ENCODE assay signal across 13 mouse cellular contexts in genomic region chr7:4655916-4656315, GRCm38 (mm10). TPM values are rescaled to one million over a fixed set of nuclear protein-coding genes. Genes with fewer than 3 reads are reported as not detected.
DNase-seq lines count a peak whose midpoint lies in the region; ATAC-seq and TF ChIP-seq lines count a peak whose summit lies in the region.
"Had no signal": no experiment of that assay in that cellular context is flagged by ENCODE, and none has a peak within 500 bp of the region (broad histone marks: within the 10 kb centered on the region; RNA-seq: fewer than 3 reads in every experiment).

No protein-coding gene starts in this region.

- H3K4me3 ChIP-seq in heart, embryonic 16.5 days (ENCODE audit: low read length) = no peak overlapping the region
- no peak overlapping the region for H3K4me3 ChIP-seq in heart, embryonic 10.5 days
- no peak overlapping the region for H3K4me3 ChIP-seq in midbrain, embryonic 13.5 days (replicated peaks)
- no peak overlapping the region for H3K4me3 ChIP-seq in midbrain, embryonic 11.5 days (ENCODE audit: low read depth, low read length)
- H3K4me3 ChIP-seq in brown adipose tissue, adult 24 weeks (ENCODE audit: insufficient read depth, low read depth, low read length) = no peak overlapping the region
- no peak overlapping the region for H3K4me3 ChIP-seq in small intestine, adult 2 months (ENCODE audit: low read depth, low read length)

- no peak for TF ChIP-seq CTCF in small intestine, adult 2 months (IDR thresholded peaks at IDR 0.05; ENCODE audit: extremely low read depth, insufficient read length, insufficient replicate concordance, low read depth, low read length)

- H3K9me3 ChIP-seq in heart, embryonic 16.5 days (replicated peaks; ENCODE audit: control insufficient read depth, low read length) = no peaks in the 10 kb centered on the region
- no peaks in the 10 kb centered on the region for H3K9me3 ChIP-seq in heart, embryonic 10.5 days
- H3K9me3 ChIP-seq in midbrain, embryonic 13.5 days = no peaks in the 10 kb centered on the region
- no peaks in the 10 kb centered on the region for H3K9me3 ChIP-seq in midbrain, embryonic 11.5 days (ENCODE audit: control insufficient read depth, low read length)
- H3K9me3 ChIP-seq: heart, embryonic 12.5 days had no signal

- WGBS in heart, embryonic 16.5 days = 86% methylated on average over 1 of the region's 1 CpGs
- WGBS in heart, embryonic 10.5 days = 76% methylated on average over 1 of the region's 1 CpGs
- WGBS in midbrain, embryonic 13.5 days = 92% methylated on average over 1 of the region's 1 CpGs
- WGBS in midbrain, embryonic 11.5 days = 76% methylated on average over 1 of the region's 1 CpGs
- 28% methylated on average over 1 of the region's 1 CpGs for WGBS in small intestine, adult 2 months

- ATAC-seq in heart, embryonic 16.5 days (replicated peaks; ENCODE audit: extremely low read depth, insufficient read depth, low FRiP score) = no peak
- ATAC-seq in midbrain, embryonic 13.5 days = no peak
- no peak for ATAC-seq in midbrain, embryonic 11.5 days (ENCODE audit: low FRiP score)
- ATAC-seq: midbrain, embryonic 16.5 days had no signal

- no peak for DNase-seq in heart, embryonic 10.5 days (ENCODE audit: low spot score)
- no peak for DNase-seq in midbrain, embryonic 11.5 days (ENCODE audit: low spot score, missing footprints)
- DNase-seq in T-cell, adult 2 months (ENCODE audit: low spot score) = no peak
- no peak for DNase-seq in left cerebral cortex, adult 18-20 months (ENCODE audit: low spot score in 2 of 2)
- DNase-seq: lung, adult 2 months had no signal

- no peak for TF ChIP-seq POLR2A in small intestine, adult 2 months (IDR thresholded peaks at IDR 0.05; ENCODE audit: low read depth, low read length)

- peaks cover 62% of the 10 kb centered on the region for H3K4me1 ChIP-seq in heart, embryonic 16.5 days (ENCODE audit: control insufficient read depth, insufficient read depth, low read length)
- peaks cover 67% of the 10 kb centered on the region for H3K4me1 ChIP-seq in heart, embryonic 10.5 days
- peaks cover 68% of the 10 kb centered on the region for H3K4me1 ChIP-seq in midbrain, embryonic 13.5 days (replicated peaks)
- peaks cover 23% of the 10 kb centered on the region for H3K4me1 ChIP-seq in midbrain, embryonic 11.5 days (ENCODE audit: control insufficient read depth, insufficient read depth, low read length)
- peaks cover 41% of the 10 kb centered on the region for H3K4me1 ChIP-seq in brown adipose tissue, adult 24 weeks (ENCODE audit: control insufficient read depth, insufficient read depth, insufficient read length, low read length)
- H3K4me1 ChIP-seq in small intestine, adult 2 months (ENCODE audit: control insufficient read depth, insufficient read depth, insufficient read length, low read length) = peaks cover 42% of the 10 kb centered on the region; the same call in 1 of the 2 replicates

- peak overlapping the region; percentile 51; the same call in 1 of the 2 replicates for H3K27ac ChIP-seq in heart, embryonic 16.5 days (ENCODE audit: low read length)
- no peak overlapping the region for H3K27ac ChIP-seq in heart, embryonic 10.5 days
- no peak overlapping the region for H3K27ac ChIP-seq in midbrain, embryonic 13.5 days
- no peak overlapping the region for H3K27ac ChIP-seq in midbrain, embryonic 11.5 days (ENCODE audit: low read depth, low read length)
- peak overlapping the region; percentile 8; the same call in 1 of the 2 replicates for H3K27ac ChIP-seq in brown adipose tissue, adult 24 weeks (replicated peaks; ENCODE audit: low read depth, low read length)
- H3K27ac ChIP-seq in small intestine, adult 2 months (ENCODE audit: insufficient read depth, low read depth, low read length) = 0 out of 2 replicates have a peak overlapping the region, but pooled peaks have one; percentile 47

- peaks cover 7% of the 10 kb centered on the region for H3K36me3 ChIP-seq in heart, embryonic 16.5 days (ENCODE audit: control insufficient read depth, insufficient read depth)
- H3K36me3 ChIP-seq in heart, embryonic 10.5 days = peaks cover 10% of the 10 kb centered on the region; the same call in 1 of the 2 replicates
- peaks cover 20% of the 10 kb centered on the region for H3K36me3 ChIP-seq in midbrain, embryonic 13.5 days
- no peaks in the 10 kb centered on the region; the same call in 1 of the 2 replicates for H3K36me3 ChIP-seq in midbrain, embryonic 11.5 days (ENCODE audit: control insufficient read depth, insufficient read depth, low read length)
- peaks cover 14% of the 10 kb centered on the region for H3K36me3 ChIP-seq in small intestine, adult 2 months (ENCODE audit: control insufficient read depth, insufficient read depth, low read length)

- no peaks in the 10 kb centered on the region for H3K27me3 ChIP-seq in heart, embryonic 16.5 days (ENCODE audit: control insufficient read depth, insufficient read depth, low read length)
- H3K27me3 ChIP-seq in heart, embryonic 10.5 days (ENCODE audit: insufficient read depth, poor library complexity, severe bottlenecking) = no peaks in the 10 kb centered on the region
- H3K27me3 ChIP-seq in midbrain, embryonic 13.5 days = no peaks in the 10 kb centered on the region
- H3K27me3 ChIP-seq in midbrain, embryonic 11.5 days (ENCODE audit: control insufficient read depth, insufficient read depth, low read length) = no peaks in the 10 kb centered on the region
- H3K27me3 ChIP-seq in small intestine, adult 2 months (ENCODE audit: control insufficient read depth, insufficient read depth, low read length) = no peaks in the 10 kb centered on the region
- H3K27me3 ChIP-seq: heart, embryonic 12.5 days had no signal

- H3K9ac ChIP-seq in heart, embryonic 16.5 days (ENCODE audit: low read length) = no peak overlapping the region
- H3K9ac ChIP-seq in midbrain, embryonic 13.5 days (replicated peaks) = no peak overlapping the region
- H3K9ac ChIP-seq in midbrain, embryonic 11.5 days (ENCODE audit: low read length) = no peak overlapping the region
- H3K9ac ChIP-seq: heart, embryonic 12.5 days had no signal

- peak overlapping the region; percentile 80 for H3K4me2 ChIP-seq in heart, embryonic 16.5 days (ENCODE audit: low read depth, low read length)
- peak overlapping the region; percentile 98 for H3K4me2 ChIP-seq in midbrain, embryonic 13.5 days (replicated peaks)
- H3K4me2 ChIP-seq in midbrain, embryonic 11.5 days = no peak overlapping the region

RNA-seq across cellular contexts. Expression of gene Ppp6r1, which starts 2.9 kb away (rescaled TPM):
- polyA plus RNA-seq in heart, embryonic 16.5 days (2015; fragmentation: Nextera tagmentation; extraction: Ambion mirVana) = 4.9 and 5.8 TPM in 2 replicates
- 8.7 and 16.0 TPM in 2 replicates for polyA plus RNA-seq in heart, embryonic 10.5 days (2016; fragmentation: Nextera tagmentation; extraction: Ambion mirVana)
- 9.2 and 11.4 TPM in 2 replicates for polyA plus RNA-seq in midbrain, embryonic 13.5 days (2015; fragmentation: Nextera tagmentation; extraction: Ambion mirVana)
- 4.4 and 6.1 TPM in 2 replicates for polyA plus RNA-seq in midbrain, embryonic 11.5 days (2014; fragmentation: Nextera tagmentation; extraction: Ambion mirVana)
- 31.0 and 46.4 TPM in 2 replicates for polyA plus RNA-seq in brown adipose tissue, adult 24 weeks (2012; ENCODE audit: insufficient read depth, insufficient read length, missing spikeins)
- polyA plus RNA-seq in small intestine, adult 2 months (2012; rRNA removed) = 69.9 and 142 TPM in 2 replicates
- 100 to 1,000 TPM; 129 to 135 TPM for total RNA-seq in left cerebral cortex, adult 18-20 months (2021)

RNA-seq across cellular contexts. Expression of gene Tmem86b, which starts 24.7 kb away (rescaled TPM):
- 1.0 and 1.5 TPM in 2 replicates for polyA plus RNA-seq in heart, embryonic 16.5 days (2015; fragmentation: Nextera tagmentation; extraction: Ambion mirVana)
- 2.8 and 4.4 TPM in 2 replicates for polyA plus RNA-seq in heart, embryonic 10.5 days (2016; fragmentation: Nextera tagmentation; extraction: Ambion mirVana)
- 3.8 and 3.9 TPM in 2 replicates for polyA plus RNA-seq in midbrain, embryonic 13.5 days (2015; fragmentation: Nextera tagmentation; extraction: Ambion mirVana)
- 2.4 and 3.6 TPM in 2 replicates for polyA plus RNA-seq in midbrain, embryonic 11.5 days (2014; fragmentation: Nextera tagmentation; extraction: Ambion mirVana)
- polyA plus RNA-seq in brown adipose tissue, adult 24 weeks (2012; ENCODE audit: insufficient read depth, insufficient read length, missing spikeins) = 1.0 and 2.2 TPM in 2 replicates
- 65.5 and 261 TPM in 2 replicates for polyA plus RNA-seq in small intestine, adult 2 months (2012; rRNA removed)
- total RNA-seq in left cerebral cortex, adult 18-20 months (2021) = 10 to 100 TPM; 13.9 to 16.7 TPM

RNA-seq across cellular contexts. Expression of gene Hspbp1, which starts 29.0 kb away (rescaled TPM):
- polyA plus RNA-seq in heart, embryonic 16.5 days (2015; fragmentation: Nextera tagmentation; extraction: Ambion mirVana) = 76.6 and 82.0 TPM in 2 replicates
- polyA plus RNA-seq in heart, embryonic 10.5 days (2016; fragmentation: Nextera tagmentation; extraction: Ambion mirVana) = 105 and 118 TPM in 2 replicates
- 122 and 123 TPM in 2 replicates for polyA plus RNA-seq in midbrain, embryonic 13.5 days (2015; fragmentation: Nextera tagmentation; extraction: Ambion mirVana)
- 111 and 113 TPM in 2 replicates for polyA plus RNA-seq in midbrain, embryonic 11.5 days (2014; fragmentation: Nextera tagmentation; extraction: Ambion mirVana)
- polyA plus RNA-seq in brown adipose tissue, adult 24 weeks (2012; ENCODE audit: insufficient read depth, insufficient read length, missing spikeins) = 21.7 and 23.6 TPM in 2 replicates
- polyA plus RNA-seq in small intestine, adult 2 months (2012; rRNA removed) = 23.4 and 29.0 TPM in 2 replicates
- 100 to 1,000 TPM; 100 to 105 TPM for total RNA-seq in left cerebral cortex, adult 18-20 months (2021)

RNA-seq across cellular contexts. Expression of gene Brsk1, which starts 34.5 kb away (rescaled TPM):
- polyA plus RNA-seq in heart, embryonic 16.5 days (2015; fragmentation: Nextera tagmentation; extraction: Ambion mirVana) = 0.49 and 1.1 TPM in 2 replicates
- 0.89 and 1.0 TPM in 2 replicates for polyA plus RNA-seq in heart, embryonic 10.5 days (2016; fragmentation: Nextera tagmentation; extraction: Ambion mirVana)
- polyA plus RNA-seq in midbrain, embryonic 13.5 days (2015; fragmentation: Nextera tagmentation; extraction: Ambion mirVana) = 6.8 and 7.6 TPM in 2 replicates
- 2.3 and 3.2 TPM in 2 replicates for polyA plus RNA-seq in midbrain, embryonic 11.5 days (2014; fragmentation: Nextera tagmentation; extraction: Ambion mirVana)
- 0.63 TPM in 2 replicates for polyA plus RNA-seq in brown adipose tissue, adult 24 weeks (2012; ENCODE audit: insufficient read depth, insufficient read length, missing spikeins)
- polyA plus RNA-seq in small intestine, adult 2 months (2012; rRNA removed) = 1.6 and 1.9 TPM in 2 replicates
- 100 to 1,000 TPM; 436 to 437 TPM for total RNA-seq in left cerebral cortex, adult 18-20 months (2021)

RNA-seq across cellular contexts. Expression of gene Ptprh, which starts 52.1 kb away (rescaled TPM):
- 0.17 TPM in 1 of 2 replicates, not detected in the other for polyA plus RNA-seq in heart, embryonic 16.5 days (2015; fragmentation: Nextera tagmentation; extraction: Ambion mirVana)
- polyA plus RNA-seq in heart, embryonic 10.5 days (2016; fragmentation: Nextera tagmentation; extraction: Ambion mirVana) = not detected in 2 replicates
- polyA plus RNA-seq in midbrain, embryonic 13.5 days (2015; fragmentation: Nextera tagmentation; extraction: Ambion mirVana) = 0.35 and 0.67 TPM in 2 replicates
- not detected in 2 replicates for polyA plus RNA-seq in midbrain, embryonic 11.5 days (2014; fragmentation: Nextera tagmentation; extraction: Ambion mirVana)
- not detected in 2 replicates for polyA plus RNA-seq in brown adipose tissue, adult 24 weeks (2012; ENCODE audit: insufficient read depth, insufficient read length, missing spikeins)
- 52.0 and 151 TPM in 2 replicates for polyA plus RNA-seq in small intestine, adult 2 months (2012; rRNA removed)
- 1 to 10 TPM in 1 of 2 experiments, under 1 TPM in 1; 0.82 to 1.1 TPM for total RNA-seq in left cerebral cortex, adult 18-20 months (2021)
- polyA plus RNA-seq: erythroblast, embryonic 14.5 days; heart, embryonic 12.5 days; kidney, embryonic 16.5 days had no signal

Comparison
In these comparisons a context has a peak if more than half of its experiments do, and no peak if none do; other contexts are left out.
1. H3K27ac ChIP-seq: peak in heart, embryonic 16.5 days (single experiment), brown adipose tissue, adult 24 weeks (single experiment) and small intestine, adult 2 months (single experiment); none in heart, embryonic 10.5 days (single experiment), midbrain, embryonic 13.5 days (single experiment) and midbrain, embryonic 11.5 days (single experiment).
2. RNA of gene Tmem86b, which starts 24.7 kb away (polyA plus RNA-seq): 65.5 to 261 TPM in small intestine, adult 2 months; 2.8 to 4.4 TPM in heart, embryonic 10.5 days, 3.8 to 3.9 TPM in midbrain, embryonic 13.5 days, 2.4 to 3.6 TPM in midbrain, embryonic 11.5 days, 1.0 to 2.2 TPM in brown adipose tissue, adult 24 weeks and 1.0 to 1.5 TPM in heart, embryonic 16.5 days; every median in the first group is over 10 times any median in the second.